In genomic region chr17:53598571-53598970, GRCm38 (mm10) we compare ENCODE assay signal across 34 mouse cellular contexts. TPM values are rescaled to one million over a fixed set of nuclear protein-coding genes. Genes with fewer than 3 reads are reported as not detected.
"Had no signal": no experiment of that assay in that cellular context is flagged by ENCODE, and none has a peak within 500 bp of the region (broad histone marks: within the 10 kb centered on the region; RNA-seq: fewer than 3 reads in every experiment).

No protein-coding gene starts in this region.

- ATAC-seq: forebrain, embryonic 13.5 days; forebrain, embryonic 14.5 days; forebrain, embryonic 15.5 days; forebrain, embryonic 16.5 days; forebrain, postnatal 0 days had no signal

- DNase-seq: cerebellum, adult 2 months; cerebellum, adult 8-10 months; cerebellum, adult 9-10 months; cerebellum, adult 9-11 months; cerebellum, postnatal 10 days; cerebellum, postnatal 14 days; cerebellum, postnatal 25 days; cerebellum, postnatal 36 days; embryo, embryonic 11 days; forebrain, postnatal 0 days; gastrocnemius, adult 2 months; gastrocnemius, postnatal 10 days; gastrocnemius, postnatal 14 days; gastrocnemius, postnatal 25 days; gastrocnemius, postnatal 36 days; heart, adult 18-20 months; heart, adult 2 months had no signal

- H3K27ac ChIP-seq: embryonic facial prominence, embryonic 10.5 days; embryonic facial prominence, embryonic 12.5 days; embryonic facial prominence, embryonic 13.5 days; embryonic facial prominence, embryonic 15.5 days; forebrain, embryonic 10.5 days; forebrain, embryonic 12.5 days; forebrain, embryonic 13.5 days; forebrain, embryonic 15.5 days; gastrocnemius, adult 2 months; heart, adult 2 months had no signal

- H3K9me3 ChIP-seq: embryonic facial prominence, embryonic 10.5 days; embryonic facial prominence, embryonic 12.5 days; embryonic facial prominence, embryonic 13.5 days; embryonic facial prominence, embryonic 15.5 days; forebrain, embryonic 10.5 days; forebrain, embryonic 12.5 days; forebrain, embryonic 13.5 days; forebrain, embryonic 15.5 days had no signal

- H3K4me3 ChIP-seq: embryonic facial prominence, embryonic 10.5 days; embryonic facial prominence, embryonic 12.5 days; embryonic facial prominence, embryonic 13.5 days; embryonic facial prominence, embryonic 15.5 days; erythroblast, embryonic 14.5 days; forebrain, embryonic 10.5 days; forebrain, embryonic 12.5 days; forebrain, embryonic 13.5 days; forebrain, embryonic 15.5 days; gastrocnemius, adult 2 months; heart, adult 2 months had no signal

- H3K36me3 ChIP-seq: embryonic facial prominence, embryonic 10.5 days; embryonic facial prominence, embryonic 12.5 days; embryonic facial prominence, embryonic 13.5 days; embryonic facial prominence, embryonic 15.5 days; forebrain, embryonic 10.5 days; forebrain, embryonic 12.5 days; forebrain, embryonic 15.5 days had no signal

- H3K27me3 ChIP-seq: embryonic facial prominence, embryonic 12.5 days; embryonic facial prominence, embryonic 13.5 days; embryonic facial prominence, embryonic 15.5 days; forebrain, embryonic 12.5 days; forebrain, embryonic 13.5 days; forebrain, embryonic 15.5 days had no signal

- H3K9ac ChIP-seq: embryonic facial prominence, embryonic 12.5 days; embryonic facial prominence, embryonic 13.5 days; embryonic facial prominence, embryonic 15.5 days; forebrain, embryonic 12.5 days; forebrain, embryonic 13.5 days; forebrain, embryonic 15.5 days; forebrain, postnatal 0 days had no signal

- H3K4me2 ChIP-seq: embryonic facial prominence, embryonic 12.5 days; embryonic facial prominence, embryonic 13.5 days; embryonic facial prominence, embryonic 15.5 days; forebrain, embryonic 12.5 days; forebrain, embryonic 13.5 days; forebrain, embryonic 15.5 days had no signal

RNA-seq across cellular contexts. Expression of gene Pp2d1, which starts 59.3 kb away (rescaled TPM):
- total RNA-seq: common myeloid progenitor, adult 5-6 weeks; forebrain, postnatal 0 days; gastrocnemius, adult 18-20 months; gastrocnemius, adult 2 months; gastrocnemius, postnatal 10 days; gastrocnemius, postnatal 14 days; gastrocnemius, postnatal 25 days; gastrocnemius, postnatal 36 days; gastrocnemius, postnatal 4 days; granulocyte monocyte progenitor cell, adult 5-6 weeks; heart, adult 18-20 months; heart, adult 2 months; heart, adult 8-10 months had no signal
- polyA plus RNA-seq: cerebellum, adult 2 months; erythroblast, embryonic 14.5 days; gonadal fat pad, adult 2 months; heart, adult 2 months had no signal
